Mouse (Mus musculus) myocyte (in vitro differentiated cells): ENCODE results near the gene Kif5c.

Experiments used
- POLR2A ChIP-seq: IDR thresholded peaks from one replicate; pipeline ENCODE4 v1.6.1; 2011; ENCODE audit warnings: low read depth, mild to moderate bottlenecking, control low read depth, moderate library complexity; ENCODE audit not compliant: insufficient read length
- POLR2AphosphoS2 ChIP-seq: IDR thresholded peaks from one replicate; pipeline ENCODE4 v1.6.1; 2011; ENCODE audit warnings: low read depth, control low read depth; ENCODE audit not compliant: insufficient read length
- REST ChIP-seq: IDR thresholded peaks from one replicate; pipeline ENCODE4 v1.6.1; 2011; ENCODE audit warnings: mild to moderate bottlenecking, control low read depth, moderate library complexity; ENCODE audit not compliant: insufficient read depth, insufficient read length

DNA sequence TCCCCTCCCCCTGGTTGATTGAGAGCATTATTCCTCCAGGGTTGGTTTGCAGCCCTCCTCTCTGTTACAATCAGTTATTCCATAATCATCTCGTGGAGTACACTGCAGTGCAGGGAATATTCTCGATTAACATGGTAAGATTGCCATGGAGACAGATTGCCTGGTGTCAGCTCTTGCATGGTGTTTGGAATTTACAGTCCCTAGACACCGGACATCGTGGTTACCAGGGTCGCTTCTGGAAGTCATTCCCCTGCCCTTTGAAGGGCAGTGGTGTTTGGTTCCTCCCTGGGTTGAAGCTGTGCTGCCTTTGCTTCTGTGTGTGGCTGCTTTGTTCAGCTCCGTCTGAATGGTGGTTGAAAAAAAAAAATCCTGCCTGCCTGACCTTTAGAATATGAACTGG is 100.8 kb downstream of the Kif5c start:
- TF ChIP-seq POLR2A = no peak
- TF ChIP-seq REST = no peak
- TF ChIP-seq POLR2AphosphoS2 = no peak
